In genomic region chr6:114132916-114133315, GRCm38 (mm10) we compare ENCODE assay signal across 34 mouse cellular contexts. TPM values are rescaled to one million over a fixed set of nuclear protein-coding genes. Genes with fewer than 3 reads are reported as not detected.
DNase-seq lines count a peak whose midpoint lies in the region; ATAC-seq and TF ChIP-seq lines count a peak whose summit lies in the region.
"Had no signal": no experiment of that assay in that cellular context is flagged by ENCODE, and none has a peak within 500 bp of the region (broad histone marks: within the 10 kb centered on the region; RNA-seq: fewer than 3 reads in every experiment).

No protein-coding gene starts in this region.

- H3K4me1 ChIP-seq in forebrain, postnatal 0 days (ENCODE audit: insufficient read depth): peaks cover 5% of the 10 kb centered on the region; the same call in 1 of the 2 replicates
- H3K4me1 ChIP-seq in forebrain, embryonic 16.5 days (replicated peaks; ENCODE audit: control insufficient read depth, insufficient read depth, low read length): peaks cover 10% of the 10 kb centered on the region
- peaks cover 3% of the 10 kb centered on the region; the same call in 1 of the 2 replicates for H3K4me1 ChIP-seq in hindbrain, embryonic 16.5 days (ENCODE audit: control insufficient read depth, insufficient read depth, low read depth, low read length)
- peaks cover 3% of the 10 kb centered on the region; the same call in 1 of the 2 replicates for H3K4me1 ChIP-seq in neural tube, embryonic 14.5 days (ENCODE audit: control insufficient read depth, insufficient read depth, low read length)

- no peaks in the 10 kb centered on the region for H3K36me3 ChIP-seq in forebrain, postnatal 0 days (ENCODE audit: insufficient read depth)
- no peaks in the 10 kb centered on the region for H3K36me3 ChIP-seq in forebrain, embryonic 16.5 days (ENCODE audit: control insufficient read depth, insufficient read depth)
- no peaks in the 10 kb centered on the region for H3K36me3 ChIP-seq in hindbrain, embryonic 16.5 days (ENCODE audit: control insufficient read depth, insufficient read depth, low read length)
- H3K36me3 ChIP-seq in neural tube, embryonic 14.5 days (ENCODE audit: control insufficient read depth, insufficient read depth, low read length): no peaks in the 10 kb centered on the region
- H3K36me3 ChIP-seq: heart, embryonic 10.5 days; heart, embryonic 15.5 days; limb, embryonic 10.5 days; limb, embryonic 15.5 days; midbrain, embryonic 15.5 days; stomach, embryonic 15.5 days had no signal

- H3K4me2 ChIP-seq in forebrain, postnatal 0 days (ENCODE audit: low read depth): peak overlapping the region; percentile 97
- no peak overlapping the region for H3K4me2 ChIP-seq in forebrain, embryonic 16.5 days (ENCODE audit: low read length)
- no peak overlapping the region for H3K4me2 ChIP-seq in hindbrain, embryonic 16.5 days (ENCODE audit: low read length)
- peak overlapping the region; percentile 15; the same call in 1 of the 2 replicates for H3K4me2 ChIP-seq in neural tube, embryonic 14.5 days (ENCODE audit: low read depth, low read length)
- H3K4me2 ChIP-seq: heart, embryonic 15.5 days; limb, embryonic 15.5 days; stomach, embryonic 15.5 days had no signal

- no peaks in the 10 kb centered on the region for H3K27me3 ChIP-seq in forebrain, postnatal 0 days (ENCODE audit: insufficient read depth, low read length)
- 0 out of 2 replicates have a peak, but pooled peaks cover 2% of the 10 kb centered on the region for H3K27me3 ChIP-seq in forebrain, embryonic 16.5 days (replicated peaks; ENCODE audit: control insufficient read depth, insufficient read depth, low read length)
- H3K27me3 ChIP-seq in hindbrain, embryonic 16.5 days (replicated peaks; ENCODE audit: control insufficient read depth, insufficient read depth, low read length): no peaks in the 10 kb centered on the region
- peaks cover 6% of the 10 kb centered on the region; the same call in 1 of the 2 replicates for H3K27me3 ChIP-seq in neural tube, embryonic 14.5 days (ENCODE audit: control insufficient read depth, insufficient read depth, low read length)

- no peak overlapping the region for H3K9ac ChIP-seq in forebrain, postnatal 0 days
- no peak overlapping the region for H3K9ac ChIP-seq in forebrain, embryonic 16.5 days (replicated peaks; ENCODE audit: low read depth, low read length)
- no peak overlapping the region for H3K9ac ChIP-seq in hindbrain, embryonic 16.5 days (ENCODE audit: low read depth, low read length)
- H3K9ac ChIP-seq in neural tube, embryonic 14.5 days (replicated peaks; ENCODE audit: low read depth, low read length): no peak overlapping the region
- H3K9ac ChIP-seq: forebrain, embryonic 13.5 days; heart, embryonic 15.5 days; limb, embryonic 15.5 days; liver, embryonic 14.5 days; midbrain, embryonic 15.5 days; stomach, embryonic 15.5 days had no signal

- no peak for TF ChIP-seq CTCF in forebrain, postnatal 0 days (IDR thresholded peaks at IDR 0.05; ENCODE audit: low read depth)
- no peak for TF ChIP-seq CTCF in left cerebral cortex, adult 2 months (IDR thresholded peaks at IDR 0.05)

- no peak overlapping the region for H3K27ac ChIP-seq in forebrain, postnatal 0 days (ENCODE audit: low read depth, low read length)
- no peak overlapping the region for H3K27ac ChIP-seq in forebrain, embryonic 16.5 days (ENCODE audit: low read length)
- H3K27ac ChIP-seq in left cerebral cortex, adult 2 months: no peak overlapping the region
- no peak overlapping the region; the same call in 1 of the 2 replicates for H3K27ac ChIP-seq in hindbrain, embryonic 16.5 days (ENCODE audit: low read depth, low read length)
- H3K27ac ChIP-seq in neural tube, embryonic 14.5 days (ENCODE audit: low read depth, low read length): no peak overlapping the region
- H3K27ac ChIP-seq: forebrain, embryonic 13.5 days; heart, embryonic 10.5 days; heart, embryonic 15.5 days; limb, embryonic 10.5 days; limb, embryonic 15.5 days; liver, embryonic 14.5 days; macrophage; midbrain, embryonic 15.5 days; stomach, embryonic 15.5 days had no signal

- H3K4me3 ChIP-seq in forebrain, postnatal 0 days (ENCODE audit: low read depth, low read length): no peak overlapping the region
- no peak overlapping the region for H3K4me3 ChIP-seq in forebrain, embryonic 16.5 days (replicated peaks; ENCODE audit: low read length)
- peak overlapping the region; percentile 14; the same call in 1 of the 2 replicates for H3K4me3 ChIP-seq in left cerebral cortex, adult 2 months
- H3K4me3 ChIP-seq in hindbrain, embryonic 16.5 days (ENCODE audit: low read length): peak overlapping the region; percentile 2; the same call in 1 of the 2 replicates
- peak overlapping the region; percentile 3; the same call in 1 of the 2 replicates for H3K4me3 ChIP-seq in neural tube, embryonic 14.5 days (ENCODE audit: low read depth, low read length)
- H3K4me3 ChIP-seq: forebrain, embryonic 13.5 days; heart, embryonic 10.5 days; heart, embryonic 15.5 days; limb, embryonic 10.5 days; limb, embryonic 15.5 days; midbrain, embryonic 15.5 days; myocyte; stomach, embryonic 15.5 days had no signal

- no peak for ATAC-seq in forebrain, postnatal 0 days
- ATAC-seq in forebrain, embryonic 16.5 days: no peak
- ATAC-seq in hindbrain, embryonic 16.5 days: no peak
- ATAC-seq in neural tube, embryonic 14.5 days (ENCODE audit: low read depth): no peak
- ATAC-seq: activated CD4-positive, CD25-positive, alpha-beta regulatory T cell, adult 4 months; forebrain, embryonic 13.5 days; inflammation-experienced regulatory T-cells, adult 6 months; midbrain, embryonic 15.5 days had no signal

- no peaks in the 10 kb centered on the region for H3K9me3 ChIP-seq in forebrain, postnatal 0 days (ENCODE audit: low read length)
- no peaks in the 10 kb centered on the region for H3K9me3 ChIP-seq in forebrain, embryonic 16.5 days (ENCODE audit: control insufficient read depth, low read length)
- no peaks in the 10 kb centered on the region for H3K9me3 ChIP-seq in hindbrain, embryonic 16.5 days (ENCODE audit: control insufficient read depth, low read length)
- no peaks in the 10 kb centered on the region for H3K9me3 ChIP-seq in neural tube, embryonic 14.5 days (ENCODE audit: control insufficient read depth, low read length)
- H3K9me3 ChIP-seq: forebrain, embryonic 13.5 days; heart, embryonic 10.5 days; heart, embryonic 15.5 days; limb, embryonic 10.5 days; limb, embryonic 15.5 days; midbrain, embryonic 15.5 days; stomach, embryonic 15.5 days had no signal

- DNase-seq in forebrain, postnatal 0 days: no peak
- no peak for DNase-seq in left cerebral cortex, adult 2 months (ENCODE audit: extremely low spot score in 1 of 2, low spot score in 2 of 2)
- no peak for DNase-seq in left cerebral cortex, postnatal 14 days (ENCODE audit: low spot score in 2 of 2)
- no peak for DNase-seq in yolk sac, embryonic 10.5 days (ENCODE audit: low spot score)
- DNase-seq: adrenal gland, adult 2 months; adrenal gland, postnatal 36 days; B cell, adult 2 months; cerebellum, adult 9-10 months; gastrocnemius, postnatal 25 days; heart, adult 11 months; kidney, adult 11 months; kidney, postnatal 25 days; lung, adult 2 months; lung, postnatal 10 days; right cerebral cortex, postnatal 25 days; thymus, postnatal 14 days had no signal

- intact Hi-C loops in left cerebral cortex, adult 2 months (cut with DNase I): no loop called here
- intact Hi-C loops in left cerebral cortex, postnatal 14 days (cut with DNase I): no loop called here

- WGBS in forebrain, postnatal 0 days: 62% methylated on average over 8 of the region's 8 CpGs
- WGBS in forebrain, embryonic 16.5 days: 68% methylated on average over 8 of the region's 8 CpGs
- 70% methylated on average over 8 of the region's 8 CpGs for WGBS in hindbrain, embryonic 16.5 days
- 69% methylated on average over 8 of the region's 8 CpGs for WGBS in neural tube, embryonic 14.5 days

RNA-seq across cellular contexts. Expression of gene Slc6a11, which starts 1.9 kb away (rescaled TPM):
- total RNA-seq in forebrain, postnatal 0 days (2014; rRNA removed): 64.4 and 86.9 TPM in 2 replicates
- polyA plus RNA-seq in forebrain, postnatal 0 days (2015; fragmentation: Nextera tagmentation; extraction: Ambion mirVana): 45.6 and 62.9 TPM in 2 replicates
- 16.5 and 18.6 TPM in 2 replicates for polyA plus RNA-seq in forebrain, embryonic 16.5 days (2015; fragmentation: Nextera tagmentation; extraction: Ambion mirVana)
- total RNA-seq in left cerebral cortex, adult 2 months (2021): 10 to 100 TPM; 75.3 to 84.5 TPM
- 100 to 1,000 TPM; 104 to 112 TPM for total RNA-seq in left cerebral cortex, postnatal 14 days (2021)
- polyA plus RNA-seq in hindbrain, embryonic 16.5 days (2015; fragmentation: Nextera tagmentation; extraction: Ambion mirVana): 109 and 136 TPM in 2 replicates
- 54.1 and 80.8 TPM in 2 replicates for polyA plus RNA-seq in neural tube, embryonic 14.5 days (2014; fragmentation: Nextera tagmentation; extraction: Ambion mirVana)
- total RNA-seq: heart, postnatal 25 days; megakaryocyte-erythroid progenitor cell, adult 5-6 weeks; neutrophil, adult 5-6 weeks had no signal
- polyA plus RNA-seq: activated CD4-positive, CD25-positive, alpha-beta regulatory T cell, adult 4 months; inflammation-experienced regulatory T-cells, adult 6 months; limb, embryonic 10.5 days; lung, adult 2 months; macrophage; myocyte had no signal

Comparison
In these comparisons a context has a peak if more than half of its experiments do, and no peak if none do; other contexts are left out.
1. H3K4me2 ChIP-seq: peak in forebrain, postnatal 0 days (single experiment) and neural tube, embryonic 14.5 days (single experiment); none in forebrain, embryonic 16.5 days (single experiment) and hindbrain, embryonic 16.5 days (single experiment).
2. H3K4me3 ChIP-seq: peak in left cerebral cortex, adult 2 months (single experiment), hindbrain, embryonic 16.5 days (single experiment) and neural tube, embryonic 14.5 days (single experiment); none in forebrain, postnatal 0 days (single experiment) and forebrain, embryonic 16.5 days (single experiment).